Mouse (Mus musculus): ENCODE data around the gene Cebpb. TPM values are rescaled to one million over a fixed set of nuclear protein-coding genes. Genes with fewer than 3 reads are reported as not detected.
A peak's percentile ranks its signal among the peaks of the same experiment; 100 is the strongest.

Gene Cebpb
- total RNA-seq, 2 experiments from 2014 or later, result 93.5 to 95.6 TPM

DNA sequence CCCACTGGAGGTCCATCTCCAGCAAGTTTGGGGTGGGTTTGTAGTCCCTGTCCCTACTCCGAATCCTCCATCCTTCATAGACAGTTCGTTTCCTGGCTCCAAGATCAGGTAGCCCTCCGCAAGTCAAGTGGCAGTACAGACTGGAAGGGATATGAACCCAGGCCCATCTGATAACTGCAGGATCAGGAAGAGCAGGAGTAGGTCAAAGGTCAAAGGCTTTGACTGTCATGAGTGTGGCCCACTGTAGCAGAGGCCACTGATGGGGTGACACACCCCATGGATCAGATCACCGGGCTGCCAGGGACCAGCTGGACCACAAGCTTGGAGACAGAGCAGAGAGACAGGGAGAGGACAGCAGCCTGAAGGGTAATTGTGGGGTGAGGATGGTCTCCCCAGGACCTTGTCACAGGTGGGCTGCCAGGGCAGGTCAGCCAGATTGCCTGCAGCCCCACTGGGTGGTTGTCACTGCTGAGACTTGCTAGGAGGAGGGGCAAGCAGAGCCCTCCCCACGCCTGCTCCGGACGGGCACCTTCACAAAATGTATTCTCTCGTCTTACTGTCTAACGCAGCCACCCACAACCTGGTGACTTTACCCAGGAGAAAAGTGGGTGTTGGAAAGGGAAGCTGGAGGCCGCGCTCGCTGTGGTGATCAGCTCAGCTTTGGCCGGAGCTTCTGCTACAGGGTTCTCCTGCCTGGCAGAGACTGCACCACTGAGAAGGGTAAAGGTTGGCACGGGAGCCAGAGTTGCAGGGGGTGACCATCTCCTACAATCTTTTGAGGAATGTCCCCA is 3.4 kb downstream of the Cebpb start:
- no peak for DNase-seq

GRCm38 (mm10) chr2:167692831-167693230 is 4.1 kb downstream of the Cebpb start:
- no peak for DNase-seq

GRCm38 (mm10) chr2:167693540-167693939 is 4.8 kb downstream of the Cebpb start:
- no peak for DNase-seq

DNA sequence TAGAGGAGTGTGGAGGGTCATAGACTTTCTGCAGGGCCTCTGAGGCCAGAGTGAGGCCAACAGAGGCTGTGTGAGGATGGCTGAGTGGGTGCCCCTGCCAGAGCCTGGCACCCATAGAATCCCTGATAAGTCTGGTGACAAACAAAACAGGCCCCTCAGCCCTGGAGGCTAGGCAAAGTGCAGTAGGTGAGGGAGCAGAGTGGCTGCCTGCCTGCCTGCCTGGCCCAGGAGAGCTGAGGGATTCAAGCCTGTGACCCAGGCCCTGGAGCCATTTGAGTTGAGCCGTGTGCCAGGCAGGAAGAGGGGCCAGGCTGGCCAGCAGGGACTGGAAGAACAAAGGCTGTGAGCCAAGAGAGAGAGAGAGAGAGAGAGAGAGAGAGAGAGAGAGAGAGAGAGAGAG is 5.5 kb downstream of the Cebpb start:
- DNase-seq, result no peak

DNA sequence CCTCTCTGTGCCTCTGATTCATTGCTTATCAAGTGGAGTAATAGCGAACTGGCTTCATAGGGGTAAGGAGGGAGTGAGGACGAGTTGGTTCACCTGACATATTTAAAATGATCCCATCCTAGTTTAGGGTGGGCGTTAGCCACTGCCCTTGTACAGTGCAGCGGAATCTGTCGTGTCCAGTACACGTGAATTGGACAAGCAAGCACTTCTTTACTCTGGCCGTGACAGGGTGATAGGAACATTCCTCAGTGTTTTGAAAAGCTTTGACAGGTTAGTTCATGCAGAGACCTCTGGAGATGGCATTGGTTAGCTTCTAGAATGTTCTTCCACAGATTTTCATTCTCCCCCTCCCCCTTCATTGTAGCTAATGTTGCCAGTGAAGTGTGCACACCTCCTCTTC is 6.2 kb downstream of the Cebpb start:
- DNase-seq, result no peak

DNA sequence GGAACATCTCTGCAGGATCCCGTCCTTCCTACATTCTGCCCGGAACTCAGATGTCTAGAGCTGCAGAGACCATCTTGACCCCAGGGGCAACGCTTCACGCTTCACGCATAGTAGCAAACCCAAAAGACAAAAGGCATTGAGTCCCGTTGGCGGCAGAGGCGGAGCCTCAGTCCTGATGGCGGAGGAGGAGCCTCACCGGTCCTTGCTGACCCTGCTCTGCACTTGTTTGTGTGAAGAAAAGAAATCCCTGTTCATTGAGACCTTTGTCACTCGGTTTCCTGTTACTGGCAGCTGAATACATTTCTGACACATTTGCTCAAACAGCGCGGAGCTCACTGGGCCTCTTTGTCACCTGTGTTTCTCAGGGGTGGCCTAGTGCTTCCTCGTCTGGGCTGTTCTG is 6.8 kb downstream of the Cebpb start:
- DNase-seq, result no peak

DNA sequence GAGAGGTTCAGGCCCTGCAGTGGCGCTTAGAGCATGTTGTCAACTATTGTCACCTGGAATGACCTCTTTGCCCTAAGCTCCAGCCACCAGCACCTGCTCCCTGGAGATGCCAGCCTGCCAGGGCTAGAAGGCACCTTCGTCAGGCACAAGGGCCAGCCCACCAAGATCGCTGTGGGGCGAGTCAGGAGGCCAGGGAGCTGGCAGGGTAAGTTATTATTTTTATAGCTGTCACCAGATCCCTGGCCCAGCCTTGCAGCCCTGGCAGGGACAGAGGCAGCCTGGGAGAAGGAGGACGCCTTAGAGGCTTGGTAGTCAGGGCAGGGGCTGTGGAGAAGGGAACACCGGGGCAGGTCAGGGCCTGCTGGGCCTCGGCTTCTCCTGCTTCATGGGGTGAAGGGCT is 7.4 kb downstream of the Cebpb start:
- peak; percentile 88 for DNase-seq

GRCm38 (mm10) chr2:167697902-167698301 is 9.2 kb downstream of the Cebpb start:
- peak; percentile 59 for DNase-seq

DNA sequence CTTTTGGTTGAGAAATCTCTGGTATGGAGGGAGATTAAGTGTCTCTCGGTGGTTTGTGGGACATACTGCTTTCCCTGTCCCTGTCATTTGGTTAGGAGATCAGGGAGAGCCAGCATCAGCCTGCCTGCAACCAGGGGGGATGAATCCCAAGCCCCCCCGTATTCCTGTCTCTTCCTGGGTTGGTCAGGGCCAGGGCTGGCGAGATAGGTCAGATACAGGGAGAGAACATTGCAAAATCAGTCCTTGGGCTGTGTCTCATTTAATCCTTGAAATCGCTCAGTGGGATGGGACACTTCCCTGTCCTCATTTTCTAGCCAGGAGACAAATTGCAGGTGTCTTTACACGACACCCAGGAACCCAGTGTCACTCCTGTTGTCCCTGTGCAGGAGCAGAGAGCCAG is 11.3 kb downstream of the Cebpb start:
- DNase-seq, result no peak

- no peak for DNase-seq
Measured at GRCm38 (mm10) chr2:167701472-167701871, 12.8 kb downstream of the Cebpb start.

DNA sequence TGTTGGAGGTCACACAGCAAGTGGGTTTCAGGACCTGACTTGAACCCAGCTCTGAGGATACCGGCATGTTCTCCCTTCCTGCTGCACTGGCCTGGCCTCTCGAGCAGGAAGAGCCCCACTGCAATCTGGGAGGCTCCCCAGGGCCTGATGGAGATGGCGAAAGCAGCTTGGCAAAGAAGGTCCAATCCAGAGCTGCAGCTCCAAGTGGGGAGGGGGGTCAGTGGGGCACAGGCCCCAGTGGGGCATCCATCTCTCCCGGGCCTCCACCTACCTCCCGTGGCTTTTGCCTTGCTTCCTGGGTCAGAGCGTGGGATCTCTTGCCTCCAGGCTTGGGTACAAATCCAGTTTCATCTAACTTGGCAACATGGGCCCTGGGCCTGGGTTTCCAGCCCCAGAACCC is 13.4 kb downstream of the Cebpb start:
- no peak for DNase-seq

DNA sequence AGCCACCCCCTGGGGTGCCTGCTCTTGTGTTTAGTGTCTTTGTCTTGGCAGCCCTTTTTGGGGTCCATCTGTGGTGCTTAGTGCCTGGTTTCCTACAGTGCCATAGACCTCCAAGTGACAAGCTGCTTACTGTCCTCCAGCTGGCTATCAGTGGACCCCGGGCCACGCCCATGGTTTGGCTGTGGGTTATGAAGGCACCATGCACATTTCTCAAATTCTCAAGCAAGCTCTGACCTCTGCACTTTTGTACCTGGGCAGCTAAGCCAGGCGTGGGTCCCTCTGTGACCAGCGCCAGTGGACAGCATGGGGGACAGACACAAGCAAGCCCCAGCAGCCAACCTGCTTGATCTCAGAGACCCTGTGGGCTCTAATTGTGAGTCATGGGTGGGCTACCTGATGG is 15.7 kb downstream of the Cebpb start:
- no peak for DNase-seq

DNA sequence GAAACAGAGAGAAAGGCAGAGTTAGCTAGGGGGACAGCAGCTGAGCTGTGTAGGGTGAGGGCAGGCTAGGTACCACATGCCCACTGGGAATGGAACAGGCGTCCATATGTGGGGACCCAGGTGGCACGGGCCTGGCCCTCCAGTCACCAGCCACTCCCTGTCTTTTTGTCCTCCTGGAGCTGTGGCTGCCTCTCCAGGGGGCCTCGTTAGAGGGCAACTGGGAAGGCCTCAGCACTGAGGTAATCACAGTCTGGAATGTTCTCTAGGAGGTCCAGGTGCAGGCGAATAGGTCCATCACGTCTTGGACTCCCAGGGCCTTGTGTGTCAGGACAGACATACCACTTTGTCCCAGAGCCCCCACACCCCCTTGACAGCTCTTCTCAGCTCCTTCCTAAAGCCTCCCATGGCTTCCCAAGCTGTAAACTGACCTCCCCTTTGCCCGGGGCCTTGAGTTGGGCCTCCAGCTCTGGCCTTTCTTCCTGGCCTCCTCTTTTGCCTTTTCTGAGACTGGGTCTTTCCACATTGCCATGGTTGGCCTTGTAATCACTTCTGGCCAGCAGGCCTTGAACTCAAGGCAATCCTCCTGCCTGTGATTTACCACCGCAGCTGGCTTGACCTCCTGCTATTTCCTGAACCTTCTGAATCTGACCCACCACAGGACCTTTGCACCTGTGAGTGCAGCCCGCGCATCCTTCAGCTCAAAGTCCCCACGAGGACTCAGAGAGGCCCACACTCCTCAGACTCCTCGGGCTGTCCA is 17.6 kb downstream of the Cebpb start:
- DNase-seq, result no peak

DNA sequence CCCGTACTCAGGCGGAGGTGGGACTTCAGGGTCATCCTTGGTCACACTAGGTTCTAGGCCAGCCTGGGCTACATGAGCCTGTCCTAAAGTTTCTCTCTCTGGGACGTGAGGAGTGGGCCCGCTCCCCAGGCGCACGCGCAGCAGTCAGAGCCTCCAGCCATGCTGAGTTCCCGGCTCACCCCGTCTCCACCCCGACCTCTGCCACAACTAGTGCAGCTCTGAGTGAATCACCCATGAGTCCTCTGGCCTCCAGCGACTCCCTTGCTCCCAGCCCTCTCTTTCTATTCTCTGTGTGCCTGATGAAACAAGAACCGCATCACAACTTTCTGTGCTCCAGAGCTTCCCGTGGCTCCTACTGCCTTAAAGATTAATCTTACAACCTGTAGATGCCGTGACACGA is 19.7 kb downstream of the Cebpb start:
- no peak for DNase-seq

DNA sequence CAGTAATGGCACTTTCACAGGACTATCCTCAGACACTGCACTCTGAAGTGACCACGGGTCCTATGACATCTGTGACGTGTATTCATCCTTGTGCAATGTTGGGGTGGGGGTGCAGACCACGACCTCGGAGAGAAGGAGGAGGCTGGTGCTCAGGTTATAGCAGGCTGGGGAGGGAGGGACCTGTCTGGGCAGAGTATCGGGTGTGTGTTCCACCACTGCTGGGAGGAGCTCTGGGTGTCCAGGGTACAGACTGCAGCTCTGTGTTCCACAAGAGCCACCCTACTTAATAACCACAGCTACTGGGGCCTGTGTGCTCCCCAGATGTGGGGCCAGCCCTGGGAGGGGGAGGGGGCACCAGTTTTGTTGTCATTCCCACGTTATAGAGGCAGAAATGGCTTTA is 21.3 kb downstream of the Cebpb start:
- DNase-seq, result no peak

GRCm38 (mm10) chr2:167710574-167710973 is 21.9 kb downstream of the Cebpb start:
- DNase-seq, result no peak

- no peak for DNase-seq
Measured at GRCm38 (mm10) chr2:167712872-167713821, 24.4 kb downstream of the Cebpb start.

DNA sequence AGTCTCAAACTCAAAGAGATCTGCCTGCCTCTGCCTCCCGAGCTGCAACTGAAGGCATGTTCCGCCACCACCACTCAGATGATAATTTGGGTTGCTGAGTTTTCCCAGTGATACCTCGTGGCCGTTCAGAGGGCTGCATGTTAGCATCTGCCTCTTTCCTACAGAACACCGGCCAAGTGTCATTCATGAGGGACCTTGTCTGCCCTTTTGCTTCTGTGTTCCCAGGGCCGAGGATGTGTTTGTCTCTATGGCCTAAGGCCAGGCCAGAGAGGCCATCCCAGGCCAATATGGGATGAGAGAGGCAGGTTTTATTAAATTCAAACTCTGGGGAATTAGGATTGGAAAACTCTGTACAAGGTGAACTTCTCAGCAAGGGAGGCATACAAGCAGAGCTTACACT is 25.6 kb downstream of the Cebpb start:
- no peak for DNase-seq

GRCm38 (mm10) chr2:167715008-167715407 is 26.3 kb downstream of the Cebpb start:
- no peak for DNase-seq

GRCm38 (mm10) chr2:167717208-167717607 is 28.5 kb downstream of the Cebpb start:
- DNase-seq, result no peak

- no peak for DNase-seq
Measured at GRCm38 (mm10) chr2:167719520-167719919, 30.8 kb downstream of the Cebpb start.

GRCm38 (mm10) chr2:167721159-167721882 is 32.6 kb downstream of the Cebpb start:
- no peak for DNase-seq

Measured in gastrocnemius, postnatal 25 days (tissue).